In genomic region chr13:117041021-117041420, GRCm38 (mm10) we compare ENCODE assay signal across 27 mouse cellular contexts. TPM values are rescaled to one million over a fixed set of nuclear protein-coding genes. Genes with fewer than 3 reads are reported as not detected.
DNase-seq lines count a peak whose midpoint lies in the region; ATAC-seq lines count a peak whose summit lies in the region.
"Had no signal": no experiment of that assay in that cellular context is flagged by ENCODE, and none has a peak within 500 bp of the region (broad histone marks: within the 10 kb centered on the region; RNA-seq: fewer than 3 reads in every experiment).

No protein-coding gene starts in this region.

- no peaks in the 10 kb centered on the region for H3K27me3 ChIP-seq in intestine, embryonic 15.5 days (replicated peaks)
- H3K27me3 ChIP-seq: embryonic facial prominence, embryonic 13.5 days; forebrain, embryonic 12.5 days; forebrain, embryonic 15.5 days; heart, embryonic 13.5 days; hindbrain, embryonic 12.5 days; hindbrain, embryonic 15.5 days had no signal

- no peak overlapping the region for H3K9ac ChIP-seq in intestine, embryonic 15.5 days
- H3K9ac ChIP-seq: embryonic facial prominence, embryonic 13.5 days; forebrain, embryonic 12.5 days; forebrain, embryonic 15.5 days; heart, embryonic 13.5 days; hindbrain, embryonic 12.5 days; hindbrain, embryonic 15.5 days had no signal

- H3K36me3 ChIP-seq in intestine, embryonic 15.5 days: no peaks in the 10 kb centered on the region
- H3K36me3 ChIP-seq: embryonic facial prominence, embryonic 10.5 days; embryonic facial prominence, embryonic 13.5 days; forebrain, embryonic 12.5 days; forebrain, embryonic 15.5 days; heart, embryonic 13.5 days; hindbrain, embryonic 12.5 days; hindbrain, embryonic 15.5 days had no signal

- H3K4me1 ChIP-seq in intestine, embryonic 15.5 days (replicated peaks): no peaks in the 10 kb centered on the region
- H3K4me1 ChIP-seq: embryonic facial prominence, embryonic 10.5 days; embryonic facial prominence, embryonic 13.5 days; forebrain, embryonic 12.5 days; forebrain, embryonic 15.5 days; heart, embryonic 13.5 days; hindbrain, embryonic 12.5 days; hindbrain, embryonic 15.5 days had no signal

- H3K9me3 ChIP-seq in intestine, embryonic 15.5 days: no peaks in the 10 kb centered on the region
- H3K9me3 ChIP-seq: embryonic facial prominence, embryonic 10.5 days; embryonic facial prominence, embryonic 13.5 days; forebrain, embryonic 12.5 days; forebrain, embryonic 15.5 days; heart, embryonic 13.5 days; hindbrain, embryonic 12.5 days; hindbrain, embryonic 15.5 days had no signal

- H3K4me2 ChIP-seq in intestine, embryonic 15.5 days (replicated peaks): no peak overlapping the region
- H3K4me2 ChIP-seq: embryonic facial prominence, embryonic 13.5 days; forebrain, embryonic 12.5 days; forebrain, embryonic 15.5 days; heart, embryonic 13.5 days; hindbrain, embryonic 12.5 days; hindbrain, embryonic 15.5 days had no signal

- H3K4me3 ChIP-seq in intestine, embryonic 15.5 days (replicated peaks): no peak overlapping the region
- H3K4me3 ChIP-seq: embryonic facial prominence, embryonic 10.5 days; embryonic facial prominence, embryonic 13.5 days; erythroblast, embryonic 14.5 days; forebrain, embryonic 12.5 days; forebrain, embryonic 15.5 days; heart, embryonic 13.5 days; hindbrain, embryonic 12.5 days; hindbrain, embryonic 15.5 days had no signal

- H3K27ac ChIP-seq in intestine, embryonic 15.5 days: no peak overlapping the region
- H3K27ac ChIP-seq: embryonic facial prominence, embryonic 10.5 days; embryonic facial prominence, embryonic 13.5 days; forebrain, embryonic 12.5 days; forebrain, embryonic 15.5 days; heart, embryonic 13.5 days; hindbrain, embryonic 12.5 days; hindbrain, embryonic 15.5 days had no signal

- no peak for ATAC-seq in intestine, embryonic 15.5 days
- ATAC-seq: CD4-positive, CD25-positive, alpha-beta regulatory T cell, adult 4 months; forebrain, embryonic 15.5 days; intestine, embryonic 16.5 days had no signal

- peak; percentile 80 for DNase-seq in heart, adult 11 months
- DNase-seq in heart, postnatal 4 days: no peak
- peak; percentile 31 for DNase-seq in A20 (ENCODE audit: low read depth, low spot score)
- peak; percentile 18 to 34 for DNase-seq in gastrocnemius, adult 8-10 months (ENCODE audit: low spot score in 2 of 2)
- peak; percentile 56 for DNase-seq in gastrocnemius, postnatal 25 days
- DNase-seq in kidney, postnatal 10 days: no peak
- DNase-seq: adrenal gland, adult 2 months; adrenal gland, postnatal 14 days; cerebellum, adult 11 months; cerebellum, adult 8-10 months; cerebellum, postnatal 10 days; cerebellum, postnatal 36 days; embryo, embryonic 11 days; heart, postnatal 14 days; kidney, adult 18-20 months had no signal

RNA-seq across cellular contexts. Expression of gene Parp8, which starts 15.7 kb away (rescaled TPM):
- total RNA-seq in heart, postnatal 4 days (2021): 10 to 100 TPM; 15.1 to 17.1 TPM
- total RNA-seq in gastrocnemius, adult 8-10 months (2022): 10 to 100 TPM in 3 of 4 experiments, 1 to 10 TPM in 1; 9.7 to 12.1 (median 11.0) TPM
- total RNA-seq in gastrocnemius, postnatal 25 days (2021): 10 to 100 TPM; 11.1 to 14.9 TPM
- polyA plus RNA-seq in intestine, embryonic 15.5 days (2015; fragmentation: Nextera tagmentation; extraction: Ambion mirVana): 8.5 and 8.8 TPM in 2 replicates
- total RNA-seq: MEL had no signal

Comparison
In these comparisons a context has a peak if more than half of its experiments do, and no peak if none do; other contexts are left out.
1. DNase-seq: peak in heart, adult 11 months (single experiment), A20 (single experiment), gastrocnemius, adult 8-10 months (2 of 2) and gastrocnemius, postnatal 25 days (single experiment); none in heart, postnatal 4 days (single experiment) and kidney, postnatal 10 days (single experiment).